Mouse (Mus musculus): ENCODE data around the gene Zfp369. TPM values are rescaled to one million over a fixed set of nuclear protein-coding genes. Genes with fewer than 3 reads are reported as not detected.

The Zfp369 gene
- total and polyA plus RNA-seq, 3 experiments, result 14.1 to 15.3 TPM; not detected in 1

DNA sequence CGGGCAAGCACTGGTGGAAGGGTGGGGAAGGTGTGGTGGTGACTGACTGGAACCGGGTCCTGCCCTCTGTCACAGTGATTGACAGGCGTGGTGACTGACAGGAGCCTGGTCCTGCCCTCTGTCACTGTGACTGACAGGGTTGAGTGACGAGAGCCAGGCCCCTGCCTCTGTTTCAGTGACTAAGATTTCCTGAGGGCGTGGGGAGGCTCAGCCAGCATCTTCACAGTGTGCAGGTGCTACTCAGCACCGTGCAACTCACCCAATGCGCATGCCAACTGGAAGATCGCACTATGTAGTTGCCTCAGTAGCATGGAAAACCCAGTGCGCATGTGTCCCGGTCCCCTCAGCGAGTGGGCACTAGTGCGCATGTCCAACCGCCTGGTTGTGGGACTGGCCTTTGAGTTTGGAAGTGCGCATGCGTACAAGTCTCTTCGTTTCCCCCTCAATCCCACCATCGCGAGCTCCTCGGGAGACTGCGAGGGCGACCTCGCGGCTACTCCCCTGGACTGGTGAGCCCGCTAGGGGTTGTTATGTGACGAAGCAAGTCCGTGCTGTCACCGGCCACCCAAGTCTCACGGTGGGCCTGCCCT lies 38.0 kb upstream of the Zfp369 start:
- DNase-seq (ENCODE audit: low read depth, low spot score), result peak; percentile 98
- peaks cover 28% of the 10 kb centered on the region for H3K79me2 ChIP-seq (ENCODE audit: control insufficient read depth, insufficient read depth, low read length, poor library complexity)
- peak overlapping the region; percentile 87 to 90 for H3K4me3 ChIP-seq (ENCODE audit: control insufficient read depth in 1 of 2, insufficient read depth in 1 of 2, low read depth in 2 of 2, low read length in 2 of 2)
- H3K9me3 ChIP-seq (replicated peaks; ENCODE audit: insufficient read depth, low read length), result no peaks in the 10 kb centered on the region
- peak overlapping the region; percentile 71 for H3K27ac ChIP-seq (ENCODE audit: control insufficient read depth, low read depth, low read length)
- H3K27me3 ChIP-seq (ENCODE audit: control insufficient read depth in 1 of 2, insufficient read depth in 2 of 2, low read length in 2 of 2), result no peaks in the 10 kb centered on the region
- H3K9ac ChIP-seq (ENCODE audit: control insufficient read depth, low read depth, low read length, poor library complexity, severe bottlenecking), result peak overlapping the region; percentile 72
- peaks cover 0 to 10% of the 10 kb centered on the region in 2 experiments; a peak in 2 of 4 replicates for H3K4me1 ChIP-seq (ENCODE audit: control insufficient read depth in 1 of 2, insufficient read depth in 2 of 2, low read length in 2 of 2)
- TF ChIP-seq ZC3H11A (IDR thresholded peaks at IDR 0.05; ENCODE audit: low read depth, low read length) (no peak), MEF2A (IDR thresholded peaks at IDR 0.05; ENCODE audit: extremely low read depth, insufficient replicate concordance, low read depth, low read length, poor library complexity, severe bottlenecking) (0 out of 2 replicates have a peak, but pooled peaks have one; percentile 13), KAT2A (conservative IDR thresholded peaks at IDR 0.05; ENCODE audit: low read depth, low read length) (0 out of 2 replicates have a peak, but pooled peaks have one; percentile 11), MXI1 (IDR thresholded peaks at IDR 0.05; ENCODE audit: low read depth, low read length) (no peak), BHLHE40 (IDR thresholded peaks at IDR 0.05; ENCODE audit: borderline replicate concordance, low read depth, low read length) (no peak), CHD1 (IDR thresholded peaks at IDR 0.05; ENCODE audit: low read depth, low read length) (no peak), ETS1 (IDR thresholded peaks at IDR 0.05; ENCODE audit: low read depth, low read length) (no peak), ZNF384 (IDR thresholded peaks at IDR 0.05; ENCODE audit: low read depth, low read length) (no peak), HCFC1 (IDR thresholded peaks at IDR 0.05; ENCODE audit: low read depth, low read length) (no peak), MAX (IDR thresholded peaks at IDR 0.05; ENCODE audit: low read length) (peak; percentile 85), GABPA (IDR thresholded peaks at IDR 0.05; ENCODE audit: low read depth, low read length) (no peak), MAFK (IDR thresholded peaks at IDR 0.05; ENCODE audit: borderline replicate concordance, low read depth, low read length) (no peak), MYC (IDR thresholded peaks at IDR 0.05; ENCODE audit: low read depth, low read length) (peak; percentile 82; the same call in 1 of the 2 replicates), POLR2AphosphoS5 (IDR thresholded peaks at IDR 0.05; ENCODE audit: borderline replicate concordance, low read depth, low read length) (0 out of 2 replicates have a peak, but pooled peaks have one; percentile 46), TBP (IDR thresholded peaks at IDR 0.05; ENCODE audit: low read depth, low read length) (peak; percentile 72), SIN3A (IDR thresholded peaks at IDR 0.05; ENCODE audit: low read length) (no peak), USF1 (IDR thresholded peaks at IDR 0.05; ENCODE audit: low read depth, low read length) (0 out of 2 replicates have a peak, but pooled peaks have one; percentile 41), ELF1 (IDR thresholded peaks at IDR 0.05; ENCODE audit: low read depth, low read length) (no peak), USF2 (IDR thresholded peaks at IDR 0.05; ENCODE audit: borderline replicate concordance in 1 of 2, insufficient read depth in 1 of 2, low read depth in 1 of 2, low read length in 2 of 2) (no peak), E2F4 (IDR thresholded peaks at IDR 0.05; ENCODE audit: borderline replicate concordance, low read depth, low read length) (no peak; the same call in 1 of the 2 replicates), NELFE (IDR thresholded peaks at IDR 0.05; ENCODE audit: low read depth, low read length) (peak; percentile 81), NRF1 (IDR thresholded peaks at IDR 0.05; ENCODE audit: insufficient read depth, low read depth, low read length, poor library complexity, severe bottlenecking) (peak; percentile 93), ZKSCAN1 (IDR thresholded peaks at IDR 0.05; ENCODE audit: low read depth, low read length) (no peak), ZMIZ1 (IDR thresholded peaks at IDR 0.05; ENCODE audit: low read depth, low read length) (0 out of 2 replicates have a peak, but pooled peaks have one; percentile 73), UBTF (IDR thresholded peaks at IDR 0.05; ENCODE audit: borderline replicate concordance, insufficient read depth, low read depth, low read length) (no peak), TCF12 (IDR thresholded peaks at IDR 0.05; ENCODE audit: low read depth, low read length) (0 out of 2 replicates have a peak, but pooled peaks have one; percentile 19), POLR2AphosphoS2 (IDR thresholded peaks at IDR 0.05; ENCODE audit: low read length) (peak; percentile 87), CTCF (IDR thresholded peaks at IDR 0.05 in 2 of 3, conservative IDR thresholded peaks at IDR 0.05 in 1 of 3; ENCODE audit: control insufficient read depth in 1 of 3, insufficient read depth in 1 of 3, low read depth in 2 of 3, low read length in 3 of 3, poor library complexity in 1 of 3, severe bottlenecking in 1 of 3) (no peak), JUND (IDR thresholded peaks at IDR 0.05; ENCODE audit: low read depth, low read length) (no peak), RCOR1 (IDR thresholded peaks at IDR 0.05; ENCODE audit: low read depth, low read length) (no peak), POLR2A (IDR thresholded peaks at IDR 0.05; ENCODE audit: control insufficient read depth in 1 of 2, insufficient read depth in 1 of 2, low read depth in 1 of 2, low read length in 2 of 2, poor library complexity in 1 of 2) (peak; percentile 62 to 84; a peak in 3 of 4 replicates), EP300 (IDR thresholded peaks at IDR 0.05; ENCODE audit: low read depth in 1 of 2, low read length in 2 of 2) (no peak), CHD2 (IDR thresholded peaks at IDR 0.05; ENCODE audit: low read length) (peak; percentile 70)
- peaks cover 0 to 2% of the 10 kb centered on the region in 2 experiments; a peak in 2 of 4 replicates for H3K36me3 ChIP-seq (ENCODE audit: control insufficient read depth in 1 of 2, insufficient read depth in 2 of 2, low read length in 2 of 2)

All from MEL (cell line).